Comparison of ENCODE assay signal across 9 mouse cellular contexts in genomic region chr16:36071071-36071449, GRCm38 (mm10). TPM values are rescaled to one million over a fixed set of nuclear protein-coding genes. Genes with fewer than 3 reads are reported as not detected.
DNase-seq lines count a peak whose midpoint lies in the region; ATAC-seq and TF ChIP-seq lines count a peak whose summit lies in the region.
"Had no signal": no experiment of that assay in that cellular context is flagged by ENCODE, and none has a peak within 500 bp of the region (broad histone marks: within the 10 kb centered on the region; RNA-seq: fewer than 3 reads in every experiment).

No protein-coding gene starts in this region.

- no peak for TF ChIP-seq CTCF in embryonic fibroblast, embryonic 13.5 days (IDR thresholded peaks at IDR 0.05; ENCODE audit: borderline replicate concordance, insufficient read depth, low read length)

- peaks cover 14% of the 10 kb centered on the region; the same call in 1 of the 2 replicates for H3K4me1 ChIP-seq in neural tube, embryonic 11.5 days (ENCODE audit: control insufficient read depth, insufficient read depth, low read length)
- peaks cover 5% of the 10 kb centered on the region; the same call in 1 of the 2 replicates for H3K4me1 ChIP-seq in embryonic fibroblast, embryonic 13.5 days (ENCODE audit: control insufficient read depth, insufficient read depth, low read length)
- H3K4me1 ChIP-seq in limb, embryonic 13.5 days = peaks cover 39% of the 10 kb centered on the region
- H3K4me1 ChIP-seq in stomach, embryonic 14.5 days (ENCODE audit: control insufficient read depth, insufficient read depth, low read length) = peaks cover 26% of the 10 kb centered on the region

- H3K27me3 ChIP-seq in neural tube, embryonic 11.5 days (ENCODE audit: control insufficient read depth, insufficient read depth, low read length) = no peaks in the 10 kb centered on the region
- H3K27me3 ChIP-seq in limb, embryonic 13.5 days = no peaks in the 10 kb centered on the region
- no peaks in the 10 kb centered on the region for H3K27me3 ChIP-seq in stomach, embryonic 14.5 days (ENCODE audit: control insufficient read depth, insufficient read depth, low read length)

- H3K9me3 ChIP-seq in neural tube, embryonic 11.5 days (ENCODE audit: control insufficient read depth, low read length) = no peaks in the 10 kb centered on the region
- no peaks in the 10 kb centered on the region for H3K9me3 ChIP-seq in limb, embryonic 13.5 days
- H3K9me3 ChIP-seq in stomach, embryonic 14.5 days (ENCODE audit: control insufficient read depth, low read depth, low read length) = no peaks in the 10 kb centered on the region

- peak overlapping the region; percentile 53 for H3K4me2 ChIP-seq in neural tube, embryonic 11.5 days (ENCODE audit: low read depth)
- peak overlapping the region; percentile 66 for H3K4me2 ChIP-seq in limb, embryonic 13.5 days (replicated peaks)
- peak overlapping the region; percentile 55 for H3K4me2 ChIP-seq in stomach, embryonic 14.5 days (replicated peaks; ENCODE audit: low read depth, low read length)

- H3K27ac ChIP-seq in neural tube, embryonic 11.5 days (ENCODE audit: low read depth, low read length) = peak overlapping the region; percentile 88
- peak overlapping the region; percentile 65 for H3K27ac ChIP-seq in embryonic fibroblast, embryonic 13.5 days (ENCODE audit: insufficient read depth, low read length)
- peak overlapping the region; percentile 97 for H3K27ac ChIP-seq in limb, embryonic 13.5 days
- H3K27ac ChIP-seq in stomach, embryonic 14.5 days (ENCODE audit: low read length) = peak overlapping the region; percentile 99

- peak overlapping the region; percentile 60 for H3K4me3 ChIP-seq in neural tube, embryonic 11.5 days (ENCODE audit: low read depth, low read length)
- H3K4me3 ChIP-seq in embryonic fibroblast, embryonic 13.5 days (ENCODE audit: insufficient read depth, low read length) = peak overlapping the region; percentile 97
- peak overlapping the region; percentile 67 for H3K4me3 ChIP-seq in limb, embryonic 13.5 days
- peak overlapping the region; percentile 84 for H3K4me3 ChIP-seq in stomach, embryonic 14.5 days (ENCODE audit: low read depth, low read length)

- peak overlapping the region; percentile 69 for H3K9ac ChIP-seq in neural tube, embryonic 11.5 days (ENCODE audit: low read length)
- H3K9ac ChIP-seq in limb, embryonic 13.5 days = peak overlapping the region; percentile 85
- H3K9ac ChIP-seq in stomach, embryonic 14.5 days (replicated peaks; ENCODE audit: low read depth, low read length) = peak overlapping the region; percentile 83

- no peak for TF ChIP-seq POLR2A in embryonic fibroblast, embryonic 13.5 days (IDR thresholded peaks at IDR 0.05; ENCODE audit: low read depth, low read length)

- H3K36me3 ChIP-seq in neural tube, embryonic 11.5 days (ENCODE audit: control insufficient read depth, insufficient read depth, low read length) = no peaks in the 10 kb centered on the region
- H3K36me3 ChIP-seq in limb, embryonic 13.5 days = peaks cover 8% of the 10 kb centered on the region
- no peaks in the 10 kb centered on the region for H3K36me3 ChIP-seq in stomach, embryonic 14.5 days (ENCODE audit: control insufficient read depth, insufficient read depth, low read length)

- WGBS in neural tube, embryonic 11.5 days = 0% methylated on average over 16 of the region's 16 CpGs
- WGBS in limb, embryonic 13.5 days = 0% methylated on average over 16 of the region's 16 CpGs
- WGBS in stomach, embryonic 14.5 days = 1% methylated on average over 16 of the region's 16 CpGs

- ATAC-seq in neural tube, embryonic 11.5 days (ENCODE audit: insufficient read depth, low FRiP score, low TSS enrichment) = no peak; the same call in 1 of the 2 replicates
- ATAC-seq in limb, embryonic 13.5 days (ENCODE audit: low FRiP score, low read depth) = no peak
- no peak; the same call in 1 of the 2 replicates for ATAC-seq in stomach, embryonic 14.5 days (ENCODE audit: insufficient number of reproducible peaks, insufficient read depth, low FRiP score, low read depth)

- DNase-seq in neural tube, embryonic 11.5 days (ENCODE audit: low spot score) = no peak
- no peak for DNase-seq in neural tube, embryonic 10.5 days (ENCODE audit: extremely low spot score, low spot score)
- DNase-seq in thymus, adult 18-20 months = no peak
- DNase-seq in urinary bladder, postnatal 4 days (ENCODE audit: low spot score in 2 of 2) = no peak
- DNase-seq in gastrocnemius, adult 18-20 months (ENCODE audit: low spot score) = no peak

RNA-seq across cellular contexts. Expression of gene Fam162a, which starts 0.3 kb away (rescaled TPM):
- polyA plus RNA-seq in neural tube, embryonic 11.5 days (2014; fragmentation: Nextera tagmentation; extraction: Ambion mirVana) = 211 and 230 TPM in 2 replicates
- polyA plus RNA-seq in embryonic fibroblast, embryonic 13.5 days (2011; ENCODE audit: insufficient read length, low read depth, missing spikeins) = 220 and 237 TPM in 2 replicates
- polyA plus RNA-seq in limb, embryonic 13.5 days (2015; fragmentation: Nextera tagmentation; extraction: Ambion mirVana) = 413 and 417 TPM in 2 replicates
- polyA plus RNA-seq in stomach, embryonic 14.5 days (2014; fragmentation: Nextera tagmentation; extraction: Ambion mirVana) = 395 and 400 TPM in 2 replicates
- 100 to 1,000 TPM; 118 to 126 TPM for total RNA-seq in gastrocnemius, adult 18-20 months (2021)

RNA-seq across cellular contexts. Expression of gene Ccdc58, which starts 0.4 kb away (rescaled TPM):
- polyA plus RNA-seq in neural tube, embryonic 11.5 days (2014; fragmentation: Nextera tagmentation; extraction: Ambion mirVana) = 71.8 and 74.0 TPM in 2 replicates
- polyA plus RNA-seq in embryonic fibroblast, embryonic 13.5 days (2011; ENCODE audit: insufficient read length, low read depth, missing spikeins) = 85.6 and 95.9 TPM in 2 replicates
- 87.5 and 91.8 TPM in 2 replicates for polyA plus RNA-seq in limb, embryonic 13.5 days (2015; fragmentation: Nextera tagmentation; extraction: Ambion mirVana)
- 71.0 and 85.7 TPM in 2 replicates for polyA plus RNA-seq in stomach, embryonic 14.5 days (2014; fragmentation: Nextera tagmentation; extraction: Ambion mirVana)
- 10 to 100 TPM; 25.4 to 30.2 TPM for total RNA-seq in gastrocnemius, adult 18-20 months (2021)

RNA-seq across cellular contexts. Expression of gene Wdr5b, which starts 30.1 kb away (rescaled TPM):
- polyA plus RNA-seq in neural tube, embryonic 11.5 days (2014; fragmentation: Nextera tagmentation; extraction: Ambion mirVana) = 10.3 and 11.7 TPM in 2 replicates
- 3.2 and 4.8 TPM in 2 replicates for polyA plus RNA-seq in embryonic fibroblast, embryonic 13.5 days (2011; ENCODE audit: insufficient read length, low read depth, missing spikeins)
- 11.1 and 11.4 TPM in 2 replicates for polyA plus RNA-seq in limb, embryonic 13.5 days (2015; fragmentation: Nextera tagmentation; extraction: Ambion mirVana)
- polyA plus RNA-seq in stomach, embryonic 14.5 days (2014; fragmentation: Nextera tagmentation; extraction: Ambion mirVana) = 10.4 and 11.9 TPM in 2 replicates
- total RNA-seq in gastrocnemius, adult 18-20 months (2021) = 1 to 10 TPM; 2.2 to 2.4 TPM

RNA-seq across cellular contexts. Expression of gene Csta1, which starts 60.0 kb away (rescaled TPM):
- not detected in 2 replicates for polyA plus RNA-seq in neural tube, embryonic 11.5 days (2014; fragmentation: Nextera tagmentation; extraction: Ambion mirVana)
- polyA plus RNA-seq in embryonic fibroblast, embryonic 13.5 days (2011; ENCODE audit: insufficient read length, low read depth, missing spikeins) = not detected in 2 replicates
- polyA plus RNA-seq in limb, embryonic 13.5 days (2015; fragmentation: Nextera tagmentation; extraction: Ambion mirVana) = 0.41 and 0.54 TPM in 2 replicates
- 0.25 TPM in 2 replicates for polyA plus RNA-seq in stomach, embryonic 14.5 days (2014; fragmentation: Nextera tagmentation; extraction: Ambion mirVana)
- total RNA-seq in gastrocnemius, adult 18-20 months (2021) = not detected
- polyA plus RNA-seq: gonadal fat pad, adult 2 months had no signal
